Mouse (Mus musculus) left cerebral cortex, adult 2 months (tissue): ENCODE measurements at regions not wholly inside any gene's neighbourhood (a gene's known extent, or its start where the extent isn't known, plus 50 kb on each side); places are given as distances from the start of the nearest gene placed in this dataset.

ENCODE experiments used
- DNase-seq, 2 experiments: peaks; one replicate each; pipeline ENCODE4 v3.0.0; 2021 to 2022; ENCODE audit warnings: low spot score in 2 of 2, mixed read lengths in 1 of 2; ENCODE audit errors: extremely low spot score in 1 of 2
- H3K27ac ChIP-seq: fragments of 200-600 bp; 2 replicates; pipeline ENCODE4 v1.8.1; 2022
- H3K4me3 ChIP-seq: fragments of 200-600 bp; 2 replicates; pipeline ENCODE4 v1.8.1; 2022
- CTCF ChIP-seq: fragments of 200-600 bp; IDR thresholded peaks from 2 replicates; pipeline ENCODE4 v1.8.1; 2022; ENCODE audit warnings: antibody characterized with exemption, mild to moderate bottlenecking, moderate library complexity
- intact Hi-C: fragments of 180-260 bp; cut with DNase I; formaldehyde crosslinking; loops from one replicate; pipeline ENCODE4 v1.15.1; 2025

DNA sequence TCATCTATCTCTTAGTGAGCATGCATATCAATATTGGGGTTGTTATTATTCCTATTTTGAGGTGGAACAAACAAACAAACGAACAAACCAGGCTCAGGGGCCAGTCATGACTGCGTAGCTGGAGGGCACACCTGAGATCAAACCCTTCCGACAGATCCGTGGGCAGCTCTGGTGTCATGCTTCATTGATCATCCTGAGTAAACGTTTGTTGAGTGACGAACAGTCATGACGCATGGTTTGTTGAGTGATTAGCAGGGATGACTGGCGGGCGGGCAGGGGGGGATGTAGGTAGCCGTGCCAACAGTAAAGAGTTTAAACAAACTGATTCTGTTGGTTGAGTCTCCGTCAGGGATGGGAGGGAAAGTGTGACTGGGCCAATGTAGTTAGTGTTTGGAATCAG lies 55.8 kb downstream of the Camk2n1 start:
- no peak for DNase-seq
- no peak overlapping the region for H3K27ac ChIP-seq
- no peak overlapping the region for H3K4me3 ChIP-seq
- TF ChIP-seq CTCF: no peak
- intact Hi-C loops: loop anchor here (5.0 kb wide), 1 partner anchor 342 kb away; no protein-coding TSS in a partner anchor

DNA sequence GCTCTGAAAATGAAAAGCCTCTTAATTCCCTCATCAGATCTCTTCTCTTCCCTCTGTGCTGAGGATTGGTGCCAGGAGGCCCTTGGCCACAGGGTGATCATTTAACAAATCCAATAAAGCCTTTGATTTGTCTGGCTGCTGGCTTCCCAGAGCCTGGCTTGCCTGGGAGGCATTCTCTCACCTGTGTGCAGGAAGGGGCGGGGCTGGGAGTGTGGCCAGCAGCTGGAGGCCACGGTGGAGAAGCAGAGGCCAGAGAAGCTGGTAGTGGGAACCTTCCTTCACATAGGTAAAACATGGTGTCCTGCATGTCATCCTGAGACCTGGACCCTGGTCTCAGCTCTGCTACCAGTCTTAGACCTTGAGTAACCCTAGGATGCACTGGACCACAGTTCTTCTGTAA lies 59.8 kb downstream of the Camk2n1 start:
- Histone ChIP-seq H3K4me3 (no peak overlapping the region), H3K27ac (no peak overlapping the region)
- intact Hi-C loops: no loop called here
- no peak for DNase-seq
- TF ChIP-seq CTCF: no peak
